Mouse (Mus musculus): ENCODE measurements around the gene Rasgrf1. TPM values are rescaled to one million over a fixed set of nuclear protein-coding genes. Genes with fewer than 3 reads are reported as not detected.

Gene Rasgrf1
- polyA plus RNA-seq, 1 experiment from 2014 or later = 22.3 TPM

- Histone ChIP-seq H3K9me3 (ENCODE audit: control insufficient read depth, low read length) (no peaks in the 10 kb centered on the region), H3K4me3 (ENCODE audit: low read depth, low read length) (no peak overlapping the region), H3K9ac (replicated peaks; ENCODE audit: low read depth, low read length) (no peak overlapping the region), H3K4me1 (ENCODE audit: control insufficient read depth, insufficient read depth, low read length) (no peaks in the 10 kb centered on the region), H3K4me2 (ENCODE audit: low read depth, low read length) (no peak overlapping the region), H3K36me3 (ENCODE audit: control insufficient read depth, insufficient read depth, low read length) (no peaks in the 10 kb centered on the region), H3K27ac (ENCODE audit: low read depth, low read length) (no peak overlapping the region), H3K27me3 (ENCODE audit: control insufficient read depth, insufficient read depth, low read length) (no peaks in the 10 kb centered on the region)
- ATAC-seq (ENCODE audit: low read depth) = no peak
Measured at GRCm38 (mm10) chr9:89928497-89928896, 18.8 kb downstream of the Rasgrf1 start.

GRCm38 (mm10) chr9:89940428-89940827 lies 30.7 kb downstream of the Rasgrf1 start:
- H3K9ac ChIP-seq (replicated peaks; ENCODE audit: low read depth, low read length) = no peak overlapping the region
- H3K4me1 ChIP-seq (ENCODE audit: control insufficient read depth, insufficient read depth, low read length) = no peaks in the 10 kb centered on the region
- ATAC-seq (ENCODE audit: low read depth) = no peak
- no peak overlapping the region for H3K4me3 ChIP-seq (ENCODE audit: low read depth, low read length)
- H3K27me3 ChIP-seq (ENCODE audit: control insufficient read depth, insufficient read depth, low read length) = no peaks in the 10 kb centered on the region
- WGBS = 70% methylated on average over 1 of the region's 1 CpGs
- H3K36me3 ChIP-seq (ENCODE audit: control insufficient read depth, insufficient read depth, low read length) = no peaks in the 10 kb centered on the region
- H3K27ac ChIP-seq (ENCODE audit: low read depth, low read length) = no peak overlapping the region
- H3K4me2 ChIP-seq (ENCODE audit: low read depth, low read length) = no peak overlapping the region
- H3K9me3 ChIP-seq (ENCODE audit: control insufficient read depth, low read length) = no peaks in the 10 kb centered on the region

- no peaks in the 10 kb centered on the region for H3K4me1 ChIP-seq (ENCODE audit: control insufficient read depth, insufficient read depth, low read length)
- H3K4me2 ChIP-seq (ENCODE audit: low read depth, low read length) = no peak overlapping the region
- H3K4me3 ChIP-seq (ENCODE audit: low read depth, low read length) = no peak overlapping the region
- no peaks in the 10 kb centered on the region for H3K9me3 ChIP-seq (ENCODE audit: control insufficient read depth, low read length)
- no peak overlapping the region for H3K27ac ChIP-seq (ENCODE audit: low read depth, low read length)
- H3K27me3 ChIP-seq (ENCODE audit: control insufficient read depth, insufficient read depth, low read length) = no peaks in the 10 kb centered on the region
- no peak overlapping the region for H3K9ac ChIP-seq (replicated peaks; ENCODE audit: low read depth, low read length)
- ATAC-seq (ENCODE audit: low read depth) = no peak
- no peaks in the 10 kb centered on the region for H3K36me3 ChIP-seq (ENCODE audit: control insufficient read depth, insufficient read depth, low read length)
- 96% methylated on average over 9 of the region's 9 CpGs for WGBS
Measured at GRCm38 (mm10) chr9:89946830-89947229, 37.1 kb downstream of the Rasgrf1 start.

- Histone ChIP-seq H3K27me3 (ENCODE audit: control insufficient read depth, insufficient read depth, low read length) (no peaks in the 10 kb centered on the region), H3K9me3 (ENCODE audit: control insufficient read depth, low read length) (no peaks in the 10 kb centered on the region), H3K4me2 (ENCODE audit: low read depth, low read length) (no peak overlapping the region), H3K36me3 (ENCODE audit: control insufficient read depth, insufficient read depth, low read length) (no peaks in the 10 kb centered on the region), H3K27ac (ENCODE audit: low read depth, low read length) (no peak overlapping the region), H3K4me1 (ENCODE audit: control insufficient read depth, insufficient read depth, low read length) (no peaks in the 10 kb centered on the region), H3K9ac (replicated peaks; ENCODE audit: low read depth, low read length) (no peak overlapping the region), H3K4me3 (ENCODE audit: low read depth, low read length) (no peak overlapping the region)
- 73% methylated on average over 5 of the region's 5 CpGs for WGBS
- ATAC-seq (ENCODE audit: low read depth) = no peak
Measured at GRCm38 (mm10) chr9:89948602-89949001, 38.9 kb downstream of the Rasgrf1 start.

GRCm38 (mm10) chr9:89953596-89954215 lies 44.0 kb downstream of the Rasgrf1 start:
- Histone ChIP-seq H3K9ac (replicated peaks; ENCODE audit: low read depth, low read length) (no peak overlapping the region), H3K27ac (ENCODE audit: low read depth, low read length) (no peak overlapping the region), H3K4me3 (ENCODE audit: low read depth, low read length) (no peak overlapping the region), H3K36me3 (ENCODE audit: control insufficient read depth, insufficient read depth, low read length) (no peaks in the 10 kb centered on the region), H3K4me2 (ENCODE audit: low read depth, low read length) (no peak overlapping the region), H3K4me1 (ENCODE audit: control insufficient read depth, insufficient read depth, low read length) (no peaks in the 10 kb centered on the region), H3K27me3 (ENCODE audit: control insufficient read depth, insufficient read depth, low read length) (no peaks in the 10 kb centered on the region), H3K9me3 (ENCODE audit: control insufficient read depth, low read length) (no peaks in the 10 kb centered on the region)
- ATAC-seq (ENCODE audit: low read depth) = no peak
- WGBS = 94% methylated on average over 22 of the region's 22 CpGs

- Histone ChIP-seq H3K4me2 (ENCODE audit: low read depth, low read length) (no peak overlapping the region), H3K4me3 (ENCODE audit: low read depth, low read length) (no peak overlapping the region), H3K27me3 (ENCODE audit: control insufficient read depth, insufficient read depth, low read length) (no peaks in the 10 kb centered on the region), H3K9me3 (ENCODE audit: control insufficient read depth, low read length) (no peaks in the 10 kb centered on the region), H3K36me3 (ENCODE audit: control insufficient read depth, insufficient read depth, low read length) (no peaks in the 10 kb centered on the region), H3K9ac (replicated peaks; ENCODE audit: low read depth, low read length) (no peak overlapping the region), H3K27ac (ENCODE audit: low read depth, low read length) (no peak overlapping the region), H3K4me1 (ENCODE audit: control insufficient read depth, insufficient read depth, low read length) (no peaks in the 10 kb centered on the region)
- ATAC-seq (ENCODE audit: low read depth) = no peak
- 79% methylated on average over 8 of the region's 8 CpGs for WGBS
Measured at GRCm38 (mm10) chr9:89954860-89955479, 45.3 kb downstream of the Rasgrf1 start.

- ATAC-seq (ENCODE audit: low read depth) = no peak
- H3K9me3 ChIP-seq (ENCODE audit: control insufficient read depth, low read length) = no peaks in the 10 kb centered on the region
- WGBS = 92% methylated on average over 2 of the region's 2 CpGs
- H3K27me3 ChIP-seq (ENCODE audit: control insufficient read depth, insufficient read depth, low read length) = no peaks in the 10 kb centered on the region
- H3K4me2 ChIP-seq (ENCODE audit: low read depth, low read length) = no peak overlapping the region
- no peak overlapping the region for H3K4me3 ChIP-seq (ENCODE audit: low read depth, low read length)
- no peaks in the 10 kb centered on the region for H3K36me3 ChIP-seq (ENCODE audit: control insufficient read depth, insufficient read depth, low read length)
- H3K9ac ChIP-seq (replicated peaks; ENCODE audit: low read depth, low read length) = no peak overlapping the region
- H3K4me1 ChIP-seq (ENCODE audit: control insufficient read depth, insufficient read depth, low read length) = no peaks in the 10 kb centered on the region
- no peak overlapping the region for H3K27ac ChIP-seq (ENCODE audit: low read depth, low read length)
Measured at GRCm38 (mm10) chr9:89958959-89959358, 49.3 kb downstream of the Rasgrf1 start.

GRCm38 (mm10) chr9:89964091-89964490 lies 54.4 kb downstream of the Rasgrf1 start:
- Histone ChIP-seq H3K9me3 (ENCODE audit: control insufficient read depth, low read length) (no peaks in the 10 kb centered on the region), H3K36me3 (ENCODE audit: control insufficient read depth, insufficient read depth, low read length) (no peaks in the 10 kb centered on the region), H3K4me3 (ENCODE audit: low read depth, low read length) (no peak overlapping the region), H3K27me3 (ENCODE audit: control insufficient read depth, insufficient read depth, low read length) (no peaks in the 10 kb centered on the region), H3K9ac (replicated peaks; ENCODE audit: low read depth, low read length) (no peak overlapping the region), H3K27ac (ENCODE audit: low read depth, low read length) (no peak overlapping the region), H3K4me2 (ENCODE audit: low read depth, low read length) (no peak overlapping the region), H3K4me1 (ENCODE audit: control insufficient read depth, insufficient read depth, low read length) (no peaks in the 10 kb centered on the region)
- ATAC-seq (ENCODE audit: low read depth) = no peak
- 89% methylated on average over 4 of the region's 4 CpGs for WGBS

GRCm38 (mm10) chr9:89967716-89968115 lies 58.0 kb downstream of the Rasgrf1 start:
- no peaks in the 10 kb centered on the region for H3K27me3 ChIP-seq (ENCODE audit: control insufficient read depth, insufficient read depth, low read length)
- no peaks in the 10 kb centered on the region for H3K9me3 ChIP-seq (ENCODE audit: control insufficient read depth, low read length)
- ATAC-seq (ENCODE audit: low read depth) = no peak
- WGBS = 85% methylated on average over 4 of the region's 4 CpGs
- H3K27ac ChIP-seq (ENCODE audit: low read depth, low read length) = no peak overlapping the region
- H3K4me3 ChIP-seq (ENCODE audit: low read depth, low read length) = no peak overlapping the region
- H3K4me2 ChIP-seq (ENCODE audit: low read depth, low read length) = no peak overlapping the region
- H3K4me1 ChIP-seq (ENCODE audit: control insufficient read depth, insufficient read depth, low read length) = no peaks in the 10 kb centered on the region
- H3K36me3 ChIP-seq (ENCODE audit: control insufficient read depth, insufficient read depth, low read length) = no peaks in the 10 kb centered on the region
- no peak overlapping the region for H3K9ac ChIP-seq (replicated peaks; ENCODE audit: low read depth, low read length)

Measured in neural tube, embryonic 14.5 days (tissue).